Mouse (Mus musculus) erythroid progenitor cell, adult 5-6 weeks (primary cell): ENCODE measurements around the gene Rnf214. TPM values are rescaled to one million over a fixed set of nuclear protein-coding genes. Genes with fewer than 3 reads are reported as not detected.
A peak's percentile ranks its signal among the peaks of the same experiment; 100 is the strongest.

Experiments used
- ATAC-seq: replicated peaks from 2 replicates; pipeline ENCODE4 v1.8.0; 2016; ENCODE audit warnings: moderate number of reproducible peaks, mild to moderate bottlenecking, moderate TSS enrichment, inconsistent platforms; ENCODE audit not compliant: poor library complexity, low FRiP score, severe bottlenecking
- total RNA-seq, 2 experiments: library from RNA; stranded (forward) in 1 of 2; stranded (reverse) in 1 of 2; fragments of 150-400 nt in 1 of 2; fragments of 186-747, 209-891 nt in 1 of 2; gene quantifications; 2 replicates each; pipeline versions ENCODE4 v1.2.3 to v1.2.4; 2015 to 2017; ENCODE audit warnings: low replicate concordance in 2 of 2

Rnf214 gene
- total RNA-seq, 2 experiments from 2014 or later: 28.9 to 81.8 TPM

GRCm38 (mm10) chr9:45938088-45938487 is 31.4 kb upstream of the Rnf214 start:
- ATAC-seq: no peak

- ATAC-seq: no peak
Observed at GRCm38 (mm10) chr9:45936883-45937282, 30.2 kb upstream of the Rnf214 start.

DNA sequence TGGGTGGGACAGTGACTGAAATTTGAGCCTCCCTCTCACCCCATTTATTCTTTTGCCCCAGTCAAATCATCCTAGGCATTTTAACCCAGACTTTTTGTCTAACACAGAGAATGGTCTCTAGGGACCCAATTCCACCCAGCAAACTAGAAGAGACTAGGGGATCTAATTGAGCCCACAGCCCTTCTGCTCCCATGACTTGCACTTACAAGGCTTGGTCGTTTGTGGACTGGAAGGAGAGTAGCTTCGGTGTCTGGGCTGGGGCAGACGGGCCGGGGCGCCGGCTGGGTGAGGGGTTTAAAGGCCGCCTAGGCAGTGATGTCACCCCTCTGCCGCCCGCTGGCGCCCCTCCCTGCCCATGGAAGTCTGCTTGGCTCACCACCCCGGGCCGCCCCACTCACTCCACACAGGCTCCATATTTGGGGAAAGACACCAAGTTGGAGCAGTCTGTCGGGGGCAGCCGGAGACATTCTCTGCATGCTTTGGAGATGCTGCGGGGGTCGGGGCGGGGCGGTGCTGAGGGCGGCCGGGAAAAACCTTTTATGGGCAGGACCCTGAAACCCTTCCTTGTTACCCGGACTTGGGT is 29.0 kb upstream of the Rnf214 start, which contains the start of gene Tagln:
TSS of gene Tagln (minus strand) at position 431 of the 583 bp plus-strand sequence.
- no peak for ATAC-seq

- no peak for ATAC-seq
Observed at GRCm38 (mm10) chr9:45932571-45933415, 26.1 kb upstream of the Rnf214 start.

- ATAC-seq: no peak
Observed at GRCm38 (mm10) chr9:45931958-45932357, 25.2 kb upstream of the Rnf214 start.

- no peak for ATAC-seq
Observed at GRCm38 (mm10) chr9:45929285-45929684, 22.6 kb upstream of the Rnf214 start.

GRCm38 (mm10) chr9:45919895-45920294 is 13.2 kb upstream of the Rnf214 start:
- no peak for ATAC-seq

GRCm38 (mm10) chr9:45917041-45917934 is 10.6 kb upstream of the Rnf214 start:
- no peak for ATAC-seq

DNA sequence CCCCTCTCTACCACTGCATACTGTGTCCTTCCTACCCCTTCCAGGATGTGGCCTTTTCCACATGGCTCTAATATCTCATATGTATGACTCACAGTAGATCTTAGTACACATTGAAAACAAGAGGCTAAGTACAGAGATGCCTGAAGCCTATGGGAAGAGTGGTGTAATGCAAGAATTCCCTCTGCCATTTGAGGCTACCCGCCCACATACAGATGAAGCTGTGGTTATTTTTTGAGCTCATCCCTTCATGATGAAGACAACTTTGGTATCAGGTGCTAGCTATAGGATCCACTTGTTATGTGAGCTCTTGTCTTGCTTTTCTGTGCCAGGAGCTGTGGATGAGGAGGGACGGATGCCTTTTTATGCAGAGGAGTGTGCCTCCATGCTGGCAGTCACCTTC is 8.9 kb upstream of the Rnf214 start:
- no peak for ATAC-seq

DNA sequence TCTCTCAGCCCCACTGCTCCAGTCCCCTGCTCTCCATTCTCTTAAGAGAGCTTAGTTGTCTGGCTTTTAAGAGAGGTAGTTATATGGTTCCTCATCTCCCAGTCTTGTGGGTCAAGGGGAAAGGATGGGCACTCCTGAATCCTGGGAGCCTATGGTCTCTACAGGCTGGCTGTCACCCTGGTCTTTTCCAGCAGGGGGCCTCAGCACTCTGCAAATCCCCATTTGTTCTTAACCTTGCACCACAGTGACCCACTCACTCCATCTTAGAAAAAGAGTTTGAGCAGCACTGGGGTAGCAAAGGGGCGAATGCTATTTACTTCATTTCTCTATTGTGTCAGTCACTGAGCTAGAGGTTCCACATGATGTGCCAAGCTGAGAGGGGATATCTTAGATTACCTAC is 5.0 kb upstream of the Rnf214 start:
- ATAC-seq: no peak

DNA sequence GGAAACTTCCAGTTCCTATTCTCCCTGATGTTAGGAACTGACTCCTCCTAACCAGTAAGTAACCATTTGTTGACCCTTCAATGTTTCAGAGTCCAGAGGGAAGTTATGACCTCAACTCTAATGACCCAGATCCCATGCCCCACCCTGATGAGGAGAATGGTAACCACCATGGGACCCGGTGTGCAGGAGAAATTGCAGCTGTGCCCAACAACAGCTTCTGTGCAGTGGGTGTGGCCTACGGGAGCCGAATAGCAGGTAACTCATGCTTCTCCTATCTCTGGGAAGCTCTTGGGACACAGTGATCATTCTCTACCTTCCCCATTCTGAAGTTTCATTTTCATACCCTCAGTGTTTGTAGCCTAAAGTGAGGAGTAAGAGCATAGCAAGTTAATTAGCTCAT is 4.3 kb upstream of the Rnf214 start:
- ATAC-seq: no peak

GRCm38 (mm10) chr9:45907078-45907428 is 342 bp upstream of the Rnf214 start:
- peak; percentile 62 for ATAC-seq

- no peak for ATAC-seq
Observed at GRCm38 (mm10) chr9:45905811-45906237, 887 bp downstream of the Rnf214 start.

DNA sequence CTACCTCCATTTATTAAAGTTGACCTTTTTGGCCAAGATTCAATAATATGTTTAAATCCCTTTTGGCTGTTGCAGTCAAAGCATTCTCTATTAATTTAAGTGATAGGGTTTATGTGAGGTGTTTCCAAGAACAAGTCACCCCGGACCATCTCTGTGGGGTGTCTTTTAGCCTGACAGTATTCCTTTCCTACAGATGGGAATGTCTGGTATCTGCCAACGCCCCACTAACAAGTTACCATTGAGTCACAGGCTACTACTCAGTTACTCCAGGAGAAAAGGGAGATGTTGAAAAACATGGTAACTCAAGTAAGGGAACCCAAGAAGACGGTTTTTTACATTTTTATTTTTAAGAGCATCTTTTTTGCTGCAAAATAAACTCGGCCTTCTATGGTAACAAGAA is 1.5 kb downstream of the Rnf214 start:
- ATAC-seq: no peak

DNA sequence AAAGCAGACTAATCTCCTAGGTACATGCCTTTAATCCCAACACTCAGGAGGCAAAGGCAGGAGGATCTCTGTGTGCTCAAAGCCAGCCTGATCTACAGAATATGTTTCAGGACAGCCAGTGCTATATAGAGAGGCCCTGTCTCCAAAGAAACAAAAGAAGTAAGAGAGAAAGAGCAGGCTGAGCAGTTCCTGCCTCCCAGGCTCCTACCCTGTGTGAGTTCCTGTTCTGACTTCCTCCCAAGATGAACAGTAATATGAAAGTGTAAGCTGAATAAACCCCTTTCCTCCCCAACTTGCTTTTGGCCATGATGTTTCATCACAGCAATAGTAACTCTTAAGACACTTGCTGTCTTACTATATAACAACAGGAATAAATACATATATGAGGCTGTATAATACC is 13.0 kb downstream of the Rnf214 start:
- no peak for ATAC-seq

- ATAC-seq: 0 out of 2 replicates have a peak, but pooled peaks have one; percentile 57
Observed at GRCm38 (mm10) chr9:45877928-45878327, 28.8 kb downstream of the Rnf214 start.

- no peak for ATAC-seq
Observed at GRCm38 (mm10) chr9:45870265-45870664, 36.4 kb downstream of the Rnf214 start.

DNA sequence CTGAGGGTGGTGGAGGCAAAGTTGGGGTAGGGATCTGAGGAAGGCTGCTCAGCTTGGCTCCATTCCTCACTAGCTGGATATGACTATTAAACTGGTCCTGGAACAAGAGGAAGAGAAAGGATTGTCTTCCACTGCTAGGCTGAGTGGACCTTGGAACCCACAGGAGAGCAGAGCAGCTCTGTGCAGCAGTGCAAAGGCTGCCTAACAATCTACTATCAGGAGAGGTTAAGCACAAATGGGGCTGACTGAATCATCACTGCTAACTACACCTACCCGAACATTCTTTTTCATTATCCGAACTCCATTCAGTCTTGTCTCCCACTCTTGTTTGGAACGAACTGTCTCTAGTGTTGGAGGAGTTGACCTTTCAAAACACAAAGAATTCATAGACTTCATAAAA is 37.5 kb downstream of the Rnf214 start:
- ATAC-seq: no peak

- no peak for ATAC-seq
Observed at GRCm38 (mm10) chr9:45861813-45862212, 44.9 kb downstream of the Rnf214 start.

DNA sequence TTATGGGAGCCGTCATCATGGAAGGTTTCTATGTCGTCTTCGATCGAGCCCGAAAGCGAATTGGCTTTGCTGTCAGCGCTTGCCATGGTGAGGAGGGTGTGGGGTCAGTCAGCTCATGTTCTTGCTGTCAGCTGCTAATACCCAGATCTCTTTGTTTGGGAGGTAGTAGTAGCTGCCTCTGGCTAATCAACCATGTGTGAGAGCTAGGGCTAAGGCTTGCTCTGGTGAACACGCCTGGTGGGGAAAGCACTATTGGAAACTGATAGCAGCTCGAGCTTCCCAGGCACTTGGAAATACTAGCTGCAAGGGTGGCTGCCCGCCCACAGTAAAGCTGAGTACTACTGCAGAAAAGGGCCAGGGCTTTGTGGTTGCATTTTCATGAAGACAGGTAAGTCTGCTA is 47.3 kb downstream of the Rnf214 start:
- ATAC-seq: no peak
